Mouse (Mus musculus) CD4-positive helper T cell, adult 2 months (primary cell): ENCODE measurements at regions not wholly inside any gene's neighbourhood (a gene's known extent, or its start where the extent isn't known, plus 50 kb on each side); places are given as distances from the start of the nearest gene placed in this dataset.

Experiments used
- DNase-seq: peaks from one replicate; pipeline ENCODE4 v3.0.0-alpha.2; 2012; ENCODE audit warnings: low read depth, missing footprints, low spot score

GRCm38 (mm10) chr14:8948751-8949150 lies 282.7 kb upstream of the 4930452B06Rik start:
- no peak for DNase-seq

DNA sequence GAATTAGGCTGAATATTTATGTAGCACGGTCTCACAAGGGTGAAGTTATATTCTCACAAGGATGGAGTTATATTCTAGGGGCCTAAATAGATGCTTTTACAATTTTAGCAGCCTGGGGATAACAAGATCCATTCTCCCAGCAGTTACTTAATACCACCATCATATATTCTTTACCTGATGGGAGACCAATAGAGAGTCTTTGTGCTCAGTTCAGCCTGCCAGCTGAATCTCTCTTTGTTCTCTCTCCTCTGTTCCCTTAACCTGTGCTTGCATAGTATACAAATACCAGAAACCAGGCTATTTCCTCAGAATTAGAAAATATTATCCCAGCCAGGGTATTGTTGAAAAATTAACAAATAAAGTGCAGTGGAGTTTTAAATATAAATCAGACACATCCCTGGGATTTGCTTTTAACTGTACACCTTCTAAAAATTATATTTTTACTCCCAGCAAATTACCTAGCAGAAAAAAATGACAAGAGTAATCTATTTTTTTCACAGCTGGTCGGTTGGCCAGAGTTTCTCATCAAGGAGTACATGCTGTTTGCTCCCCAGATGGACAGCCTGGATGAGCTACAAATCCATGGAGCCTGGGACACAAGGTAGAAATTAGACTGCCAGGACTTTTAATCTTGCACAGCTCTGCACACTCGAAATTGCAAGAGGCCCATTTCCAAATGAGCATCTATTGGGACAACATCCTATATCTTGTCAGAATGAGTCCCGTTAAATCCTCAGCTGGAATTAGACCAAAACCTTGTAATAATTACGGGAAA lies 281.0 kb upstream of the 4930452B06Rik start:
- DNase-seq = peak; percentile 2

GRCm38 (mm10) chr14:8935121-8935520 lies 269.1 kb upstream of the 4930452B06Rik start:
- no peak for DNase-seq
